Mouse (Mus musculus) CH12.LX (cell line): ENCODE results near the gene Jarid2.

Experiments
- BHLHE40 ChIP-seq: IDR thresholded peaks from 2 replicates; pipeline ENCODE4 v1.6.1; 2011; ENCODE audit warnings: mild to moderate bottlenecking, low read depth, low read length, improper control_type of control experiment
- CTCF ChIP-seq, 2 experiments: IDR thresholded peaks in 1 of 2; conservative IDR thresholded peaks in 1 of 2; 2 replicates each; pipeline ENCODE4 v1.5.1; 2011 to 2012; ENCODE audit warnings: low read depth in 2 of 2, low read length in 2 of 2, improper control_type of control experiment in 1 of 2, inconsistent platforms in 1 of 2, mild to moderate bottlenecking in 1 of 2, moderate library complexity in 1 of 2
- ETS1 ChIP-seq: conservative IDR thresholded peaks from 2 replicates; pipeline ENCODE4 v1.6.1; 2012; ENCODE audit warnings: low read depth, mild to moderate bottlenecking, inconsistent platforms, low read length, improper control_type of control experiment, moderate library complexity
- MAX ChIP-seq: IDR thresholded peaks from 2 replicates; pipeline ENCODE4 v1.6.1; 2011; ENCODE audit warnings: low read length, improper control_type of control experiment
- MEF2A ChIP-seq: IDR thresholded peaks from 2 replicates; pipeline ENCODE4 v1.6.1; 2014; ENCODE audit warnings: low read depth, mild to moderate bottlenecking, inconsistent platforms, low read length, improper control_type of control experiment, borderline replicate concordance
- POLR2AphosphoS2 ChIP-seq: IDR thresholded peaks from 2 replicates; pipeline ENCODE4 v1.6.1; 2011; ENCODE audit warnings: low read depth, low read length, improper control_type of control experiment
- SMC3 ChIP-seq: IDR thresholded peaks from 2 replicates; pipeline ENCODE4 v1.6.1; 2011; ENCODE audit warnings: low read depth, low read length, improper control_type of control experiment
- TBP ChIP-seq: conservative IDR thresholded peaks from 2 replicates; pipeline ENCODE4 v1.6.1; 2011; ENCODE audit warnings: low read depth, low read length, improper control_type of control experiment

DNA sequence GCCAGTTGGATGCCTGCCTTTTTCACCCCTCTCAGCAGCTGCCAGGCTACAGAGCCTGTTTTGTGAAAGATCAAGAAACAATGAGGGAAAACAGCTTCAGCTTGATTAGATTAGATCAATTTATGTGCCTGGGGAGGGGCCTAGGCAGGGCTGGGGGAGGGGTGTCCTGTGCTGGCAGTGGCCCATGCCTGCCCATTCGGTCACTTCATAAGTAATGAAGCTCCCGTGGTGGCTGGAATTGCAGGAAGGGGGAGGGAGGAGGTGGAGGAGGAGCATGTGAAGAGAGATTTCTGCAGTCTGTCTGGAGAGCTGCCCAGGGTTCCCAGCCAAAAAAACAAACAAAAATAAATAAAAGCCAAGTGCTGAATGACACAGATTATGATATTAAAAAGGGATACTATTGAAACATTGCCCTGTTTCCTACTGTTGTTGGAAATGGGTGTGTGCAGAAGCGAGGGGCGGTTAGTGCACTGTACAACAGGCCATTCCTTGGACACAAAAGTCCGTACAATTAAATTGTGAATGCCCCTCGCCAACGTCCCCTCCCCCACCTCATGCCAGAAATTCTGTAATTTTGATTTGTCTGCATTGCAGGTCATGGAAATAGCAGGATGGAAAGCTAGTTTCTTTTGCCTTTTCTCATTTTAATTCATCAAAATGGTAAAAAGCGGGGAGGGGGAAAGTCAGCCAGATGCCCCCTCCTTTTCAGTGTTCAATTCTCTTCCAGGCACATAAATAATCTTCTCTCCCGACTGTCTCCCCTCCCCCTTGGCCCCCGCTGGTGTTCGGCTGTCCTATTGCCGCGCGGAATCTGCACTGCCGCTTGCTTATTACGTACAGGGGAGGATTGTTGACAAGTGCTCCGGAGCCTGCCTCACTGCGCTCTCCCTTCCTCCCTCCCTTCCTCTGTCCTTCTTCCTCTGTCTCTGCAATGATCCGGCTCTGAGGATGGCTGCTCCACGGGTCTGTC, 110.9 kb downstream of the Jarid2 start:
- no peak for TF ChIP-seq CTCF (conservative IDR thresholded peaks at IDR 0.05 in 1 of 2, IDR thresholded peaks at IDR 0.05 in 1 of 2; ENCODE audit: low read depth in 2 of 2, low read length in 2 of 2)
- no peak for TF ChIP-seq SMC3
- TF ChIP-seq MAX: no peak
- TF ChIP-seq ETS1: no peak
- TF ChIP-seq BHLHE40: no peak
- TF ChIP-seq MEF2A: no peak
- no peak for TF ChIP-seq POLR2AphosphoS2
- TF ChIP-seq TBP: no peak
